Mouse (Mus musculus): Measurements from ENCODE around the gene Adrm1. TPM values are rescaled to one million over a fixed set of nuclear protein-coding genes. Genes with fewer than 3 reads are reported as not detected.
A peak's percentile ranks its signal among the peaks of the same experiment; 100 is the strongest.

Adrm1 gene
- polyA plus RNA-seq, 1 experiment = 88.2 TPM

DNA sequence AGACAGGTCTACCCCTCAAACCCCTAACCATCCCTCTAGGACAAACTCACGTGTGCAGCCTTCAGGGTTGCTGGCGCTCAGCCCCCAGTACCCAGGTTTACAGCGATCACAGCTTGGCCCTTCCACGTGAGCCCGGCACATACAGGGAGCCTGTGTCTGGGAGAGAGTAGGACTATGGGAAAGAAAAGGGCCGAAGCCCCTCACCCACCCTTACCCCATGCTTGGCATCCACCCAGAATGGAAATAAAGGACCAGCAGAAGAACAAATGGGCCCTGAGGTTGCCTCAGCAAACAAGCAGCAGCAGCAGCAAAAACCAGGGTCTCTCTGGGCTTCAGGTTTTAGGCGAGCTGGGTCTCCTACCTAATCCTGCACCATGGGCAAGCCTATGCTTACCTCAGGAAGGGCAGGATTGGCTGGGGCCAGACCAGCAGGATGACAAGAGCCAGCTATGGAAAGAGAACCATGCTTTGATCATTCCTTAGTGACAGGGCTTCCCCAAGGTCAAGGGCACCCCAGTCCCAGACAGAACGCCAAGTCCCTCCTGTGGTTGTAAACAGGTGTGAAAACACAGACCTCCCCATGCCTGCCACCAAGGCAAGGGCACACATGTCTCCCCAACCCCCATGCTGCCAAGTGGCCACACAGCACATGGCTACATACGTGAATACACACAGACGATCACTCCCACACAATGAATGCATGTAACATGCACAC is 26.2 kb downstream of the Adrm1 start:
- TF ChIP-seq CTCF (IDR thresholded peaks at IDR 0.05; ENCODE audit: extremely low read depth, insufficient read depth, insufficient read length, insufficient replicate concordance) (no peak), POLR2A (IDR thresholded peaks at IDR 0.05; ENCODE audit: low read depth, low read length) (no peak)
- WGBS = 86% methylated on average over 10 of the region's 10 CpGs

DNA sequence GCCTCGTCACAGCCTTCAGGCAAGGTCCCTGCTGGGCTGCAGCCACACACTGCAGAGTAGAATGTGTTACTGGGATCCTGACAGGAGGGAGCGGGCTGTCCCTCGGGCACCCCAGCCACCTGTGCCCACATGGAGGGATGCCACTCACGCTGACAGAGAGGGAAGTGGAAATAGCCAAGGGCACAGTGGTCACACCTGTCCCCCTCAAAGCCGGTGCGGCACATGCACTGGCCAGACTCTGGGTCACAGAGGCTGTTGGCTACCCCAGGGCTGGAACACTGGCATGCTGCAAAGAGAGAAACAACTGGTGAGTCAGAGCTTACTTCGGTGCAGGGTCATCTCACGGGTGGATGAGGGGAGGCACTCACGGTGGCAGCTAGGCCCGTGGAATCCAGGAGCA is 27.5 kb downstream of the Adrm1 start:
- WGBS = 86% methylated on average over 10 of the region's 10 CpGs
- H3K36me3 ChIP-seq (ENCODE audit: control insufficient read depth, insufficient read depth, low read length) = no peaks in the 10 kb centered on the region
- no peak for DNase-seq (ENCODE audit: low read depth in 1 of 2, low spot score in 2 of 2)
- H3K4me1 ChIP-seq (ENCODE audit: control insufficient read depth, insufficient read depth, insufficient read length) = no peaks in the 10 kb centered on the region; the same call in 1 of the 2 replicates
- H3K4me3 ChIP-seq (ENCODE audit: extremely low read depth, insufficient read depth, insufficient read length) = no peak overlapping the region
- TF ChIP-seq CTCF (IDR thresholded peaks at IDR 0.05; ENCODE audit: extremely low read depth, insufficient read depth, insufficient read length, insufficient replicate concordance) (no peak), POLR2A (IDR thresholded peaks at IDR 0.05; ENCODE audit: low read depth, low read length) (no peak)
- no peaks in the 10 kb centered on the region for H3K27me3 ChIP-seq (ENCODE audit: control insufficient read depth, insufficient read depth, low read length)
- H3K27ac ChIP-seq (ENCODE audit: insufficient read depth, low read length) = no peak overlapping the region

More for the DNA sequence above, 26.2 kb downstream of the Adrm1 start:
- no peak for DNase-seq (ENCODE audit: low read depth in 1 of 2, low spot score in 2 of 2)
- Histone ChIP-seq H3K27me3 (ENCODE audit: control insufficient read depth, insufficient read depth, low read length) (no peaks in the 10 kb centered on the region), H3K4me3 (ENCODE audit: extremely low read depth, insufficient read depth, insufficient read length) (no peak overlapping the region), H3K36me3 (ENCODE audit: control insufficient read depth, insufficient read depth, low read length) (no peaks in the 10 kb centered on the region), H3K4me1 (ENCODE audit: control insufficient read depth, insufficient read depth, insufficient read length) (no peaks in the 10 kb centered on the region; the same call in 1 of the 2 replicates), H3K27ac (ENCODE audit: insufficient read depth, low read length) (no peak overlapping the region)

DNA sequence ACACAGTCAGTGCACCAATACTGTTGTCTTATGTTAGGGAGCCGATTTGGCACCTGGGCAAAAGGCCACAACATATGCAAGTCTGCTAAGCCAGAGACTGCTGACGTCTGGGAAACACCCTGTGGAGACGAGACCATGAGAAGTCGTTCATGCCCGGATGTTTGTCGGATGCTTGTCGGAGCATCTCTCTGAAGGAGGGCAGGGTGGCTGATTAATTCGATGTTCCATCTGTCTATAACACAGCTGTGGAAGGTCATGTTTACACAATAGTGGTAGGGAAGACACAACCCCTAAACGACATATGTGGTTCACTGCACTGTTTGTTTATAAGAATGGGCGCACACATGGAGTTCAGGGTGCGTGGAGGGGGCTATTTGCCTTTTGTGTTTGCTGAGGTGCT is 29.4 kb downstream of the Adrm1 start:
- TF ChIP-seq CTCF (IDR thresholded peaks at IDR 0.05; ENCODE audit: extremely low read depth, insufficient read depth, insufficient read length, insufficient replicate concordance) (no peak), POLR2A (IDR thresholded peaks at IDR 0.05; ENCODE audit: low read depth, low read length) (no peak)
- H3K4me1 ChIP-seq (ENCODE audit: control insufficient read depth, insufficient read depth, insufficient read length) = no peaks in the 10 kb centered on the region; the same call in 1 of the 2 replicates
- H3K27ac ChIP-seq (ENCODE audit: insufficient read depth, low read length) = no peak overlapping the region
- H3K4me3 ChIP-seq (ENCODE audit: extremely low read depth, insufficient read depth, insufficient read length) = no peak overlapping the region
- 87% methylated on average over 11 of the region's 11 CpGs for WGBS
- H3K36me3 ChIP-seq (ENCODE audit: control insufficient read depth, insufficient read depth, low read length) = no peaks in the 10 kb centered on the region
- H3K27me3 ChIP-seq (ENCODE audit: control insufficient read depth, insufficient read depth, low read length) = no peaks in the 10 kb centered on the region
- no peak for DNase-seq (ENCODE audit: low read depth in 1 of 2, low spot score in 2 of 2)

DNA sequence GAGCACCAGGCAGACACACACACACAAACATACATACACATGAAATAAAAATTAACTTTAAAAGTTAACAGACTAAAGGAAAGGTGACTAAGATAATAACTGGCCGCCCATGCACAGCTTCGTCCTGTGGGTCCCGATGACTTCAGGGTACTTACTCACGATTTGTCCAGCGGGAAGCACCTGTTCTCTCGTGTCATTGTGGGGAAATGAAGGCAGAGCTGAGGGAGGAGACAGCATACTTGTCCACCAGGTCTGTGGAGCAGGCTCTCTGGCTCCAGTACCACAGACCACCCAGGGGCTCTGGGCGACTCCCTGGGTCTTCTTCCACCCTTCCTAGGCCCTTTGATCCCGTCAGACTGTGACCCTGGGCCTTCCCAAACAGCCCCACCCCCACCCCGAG is 30.0 kb downstream of the Adrm1 start:
- TF ChIP-seq POLR2A (IDR thresholded peaks at IDR 0.05; ENCODE audit: low read depth, low read length) (no peak), CTCF (IDR thresholded peaks at IDR 0.05; ENCODE audit: extremely low read depth, insufficient read depth, insufficient read length, insufficient replicate concordance) (no peak)
- Histone ChIP-seq H3K4me3 (ENCODE audit: extremely low read depth, insufficient read depth, insufficient read length) (no peak overlapping the region), H3K4me1 (ENCODE audit: control insufficient read depth, insufficient read depth, insufficient read length) (no peaks in the 10 kb centered on the region; the same call in 1 of the 2 replicates), H3K36me3 (ENCODE audit: control insufficient read depth, insufficient read depth, low read length) (no peaks in the 10 kb centered on the region), H3K27me3 (ENCODE audit: control insufficient read depth, insufficient read depth, low read length) (no peaks in the 10 kb centered on the region), H3K27ac (ENCODE audit: insufficient read depth, low read length) (no peak overlapping the region)
- no peak for DNase-seq (ENCODE audit: low read depth in 1 of 2, low spot score in 2 of 2)
- WGBS = 87% methylated on average over 9 of the region's 9 CpGs

DNA sequence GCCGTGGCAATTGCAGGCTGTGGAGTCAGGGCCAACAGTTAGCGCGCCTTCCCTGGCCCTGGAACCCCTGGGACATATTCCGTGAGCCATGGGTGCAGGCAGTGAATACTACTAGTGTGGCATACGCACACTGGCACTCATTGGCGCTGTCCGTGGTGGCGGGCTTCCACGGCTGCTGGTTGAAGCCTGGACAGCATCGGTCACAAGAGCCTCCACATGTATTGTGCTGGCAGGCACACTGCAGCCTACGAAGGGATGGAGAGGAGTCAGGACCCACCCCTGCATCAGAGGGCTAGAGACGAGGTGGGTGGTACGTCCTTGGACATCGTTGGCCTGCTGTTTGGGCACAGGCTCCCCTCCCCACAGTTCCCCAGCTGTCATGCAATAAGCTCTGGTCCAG is 31.0 kb downstream of the Adrm1 start:
- TF ChIP-seq CTCF (IDR thresholded peaks at IDR 0.05; ENCODE audit: extremely low read depth, insufficient read depth, insufficient read length, insufficient replicate concordance) (no peak), POLR2A (IDR thresholded peaks at IDR 0.05; ENCODE audit: low read depth, low read length) (no peak)
- no peaks in the 10 kb centered on the region for H3K36me3 ChIP-seq (ENCODE audit: control insufficient read depth, insufficient read depth, low read length)
- H3K27ac ChIP-seq (ENCODE audit: insufficient read depth, low read length) = no peak overlapping the region
- H3K4me1 ChIP-seq (ENCODE audit: control insufficient read depth, insufficient read depth, insufficient read length) = no peaks in the 10 kb centered on the region; the same call in 1 of the 2 replicates
- 93% methylated on average over 14 of the region's 14 CpGs for WGBS
- no peaks in the 10 kb centered on the region for H3K27me3 ChIP-seq (ENCODE audit: control insufficient read depth, insufficient read depth, low read length)
- H3K4me3 ChIP-seq (ENCODE audit: extremely low read depth, insufficient read depth, insufficient read length) = no peak overlapping the region
- no peak for DNase-seq (ENCODE audit: low read depth in 1 of 2, low spot score in 2 of 2)

DNA sequence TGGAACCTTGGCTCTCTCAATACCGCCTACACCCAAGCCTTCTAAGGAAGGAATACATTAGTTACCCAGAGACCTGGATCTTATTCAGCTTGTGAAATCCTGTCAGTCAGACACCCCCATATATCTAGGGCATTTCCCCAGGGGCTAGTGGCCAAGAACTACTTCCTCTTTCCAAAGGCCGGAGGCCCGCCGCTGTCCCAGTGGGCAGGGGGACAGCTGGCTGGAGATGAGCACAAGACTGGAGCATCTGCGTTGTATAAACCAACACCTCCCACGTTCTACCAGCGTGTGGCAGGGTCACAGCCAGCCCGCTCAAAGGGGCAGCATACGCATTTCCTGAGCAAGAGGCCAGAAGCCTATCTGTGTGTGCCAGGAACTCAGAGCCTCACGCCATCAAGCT is 31.5 kb downstream of the Adrm1 start:
- Histone ChIP-seq H3K36me3 (ENCODE audit: control insufficient read depth, insufficient read depth, low read length) (no peaks in the 10 kb centered on the region), H3K4me3 (ENCODE audit: extremely low read depth, insufficient read depth, insufficient read length) (no peak overlapping the region), H3K4me1 (ENCODE audit: control insufficient read depth, insufficient read depth, insufficient read length) (no peaks in the 10 kb centered on the region; the same call in 1 of the 2 replicates), H3K27ac (ENCODE audit: insufficient read depth, low read length) (peak overlapping the region; percentile 1; the same call in 1 of the 2 replicates), H3K27me3 (ENCODE audit: control insufficient read depth, insufficient read depth, low read length) (no peaks in the 10 kb centered on the region)
- no peak for DNase-seq (ENCODE audit: low read depth in 1 of 2, low spot score in 2 of 2)
- WGBS = 14% methylated on average over 10 of the region's 10 CpGs
- no peak for TF ChIP-seq CTCF (IDR thresholded peaks at IDR 0.05; ENCODE audit: extremely low read depth, insufficient read depth, insufficient read length, insufficient replicate concordance)
- TF ChIP-seq POLR2A (IDR thresholded peaks at IDR 0.05; ENCODE audit: low read depth, low read length) = no peak

DNA sequence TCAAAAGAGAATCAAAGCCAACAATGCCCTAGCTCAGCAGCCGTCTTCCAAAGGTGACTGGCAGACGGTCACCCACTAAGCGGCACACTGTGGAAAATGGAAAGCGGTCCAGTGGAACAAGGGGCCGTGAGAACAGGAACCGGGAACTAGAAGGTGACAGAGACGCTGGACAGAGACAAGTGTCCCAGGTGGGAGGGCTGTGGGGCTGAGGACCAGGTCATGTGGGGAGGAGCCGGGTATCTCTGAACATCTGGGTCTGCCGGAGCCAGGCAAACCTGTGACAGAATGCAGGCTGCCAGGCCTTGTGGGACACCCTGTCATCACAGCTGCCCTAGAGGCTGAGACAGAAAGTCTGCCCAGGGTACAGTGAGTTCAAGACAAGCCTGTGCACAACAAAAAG is 33.2 kb downstream of the Adrm1 start:
- DNase-seq (ENCODE audit: low read depth in 1 of 2, low spot score in 2 of 2) = no peak
- Histone ChIP-seq H3K4me1 (ENCODE audit: control insufficient read depth, insufficient read depth, insufficient read length) (no peaks in the 10 kb centered on the region; the same call in 1 of the 2 replicates), H3K4me3 (ENCODE audit: extremely low read depth, insufficient read depth, insufficient read length) (no peak overlapping the region), H3K27ac (ENCODE audit: insufficient read depth, low read length) (no peak overlapping the region), H3K36me3 (ENCODE audit: control insufficient read depth, insufficient read depth, low read length) (no peaks in the 10 kb centered on the region), H3K27me3 (ENCODE audit: control insufficient read depth, insufficient read depth, low read length) (no peaks in the 10 kb centered on the region)
- WGBS = 89% methylated on average over 9 of the region's 9 CpGs
- TF ChIP-seq CTCF (IDR thresholded peaks at IDR 0.05; ENCODE audit: extremely low read depth, insufficient read depth, insufficient read length, insufficient replicate concordance) (no peak), POLR2A (IDR thresholded peaks at IDR 0.05; ENCODE audit: low read depth, low read length) (no peak)
